Mouse (Mus musculus) brain, embryonic 14.5 days (tissue): ENCODE measurements around the gene Dvl1. TPM values are rescaled to one million over a fixed set of nuclear protein-coding genes. Genes with fewer than 3 reads are reported as not detected.

Experiments used
- DNase-seq: peaks from one replicate; pipeline ENCODE4 v3.0.0-alpha.2; 2011; ENCODE audit warnings: low read depth
- CTCF ChIP-seq: fragments of 200-500 bp; IDR thresholded peaks from 2 replicates; pipeline ENCODE4 v1.5.1; 2012; ENCODE audit warnings: inconsistent platforms, mild to moderate bottlenecking, moderate library complexity, borderline replicate concordance; ENCODE audit not compliant: insufficient read depth, insufficient read length; ENCODE audit errors: extremely low read depth
- POLR2A ChIP-seq: fragments of 200-500 bp; IDR thresholded peaks from 2 replicates; pipeline ENCODE4 v1.6.1; 2012; ENCODE audit warnings: mild to moderate bottlenecking, inconsistent platforms, borderline replicate concordance; ENCODE audit not compliant: poor library complexity, insufficient read depth, insufficient read length, severe bottlenecking; ENCODE audit errors: extremely low read depth
- polyA plus RNA-seq: library from polyadenylated mRNA; depleted of rRNA; stranded (reverse); fragments of >200 nt; gene quantifications from 2 replicates; pipeline ENCODE4 v1.2.3, GENCODE M21; 2012; rRNA removed

The Dvl1 gene
- 139 and 184 TPM in 2 replicates for polyA plus RNA-seq

- DNase-seq, result peak; percentile 95
- peak; percentile 76 for TF ChIP-seq POLR2A
- TF ChIP-seq CTCF, result peak; percentile 39; the same call in 1 of the 2 replicates
Observed at GRCm38 (mm10) chr4:155846871-155847578, at the start of gene Dvl1. Dvl1 (plus strand) TSS chr4:155847402.

GRCm38 (mm10) chr4:155802075-155802474 lies 45.1 kb upstream of the Dvl1 start:
- no peak for TF ChIP-seq POLR2A
- TF ChIP-seq CTCF, result no peak

GRCm38 (mm10) chr4:155802741-155803339 lies 44.4 kb upstream of the Dvl1 start, which contains the start of gene Mrpl20:
Mrpl20 (plus strand) TSS chr4:155802878.
- DNase-seq, result peak; percentile 27
- TF ChIP-seq POLR2A (no peak), CTCF (no peak)

More at GRCm38 (mm10) chr4:155802075-155802474, 45.1 kb upstream of the Dvl1 start:
- DNase-seq, result no peak

GRCm38 (mm10) chr4:155803340-155804041 lies 43.7 kb upstream of the Dvl1 start:
- peak; percentile 98 for DNase-seq
- TF ChIP-seq CTCF (no peak), POLR2A (peak; percentile 76; the same call in 1 of the 2 replicates)

GRCm38 (mm10) chr4:155807841-155808240 lies 39.4 kb upstream of the Dvl1 start:
- no peak for DNase-seq
- TF ChIP-seq CTCF, result no peak
- TF ChIP-seq POLR2A, result no peak

DNA sequence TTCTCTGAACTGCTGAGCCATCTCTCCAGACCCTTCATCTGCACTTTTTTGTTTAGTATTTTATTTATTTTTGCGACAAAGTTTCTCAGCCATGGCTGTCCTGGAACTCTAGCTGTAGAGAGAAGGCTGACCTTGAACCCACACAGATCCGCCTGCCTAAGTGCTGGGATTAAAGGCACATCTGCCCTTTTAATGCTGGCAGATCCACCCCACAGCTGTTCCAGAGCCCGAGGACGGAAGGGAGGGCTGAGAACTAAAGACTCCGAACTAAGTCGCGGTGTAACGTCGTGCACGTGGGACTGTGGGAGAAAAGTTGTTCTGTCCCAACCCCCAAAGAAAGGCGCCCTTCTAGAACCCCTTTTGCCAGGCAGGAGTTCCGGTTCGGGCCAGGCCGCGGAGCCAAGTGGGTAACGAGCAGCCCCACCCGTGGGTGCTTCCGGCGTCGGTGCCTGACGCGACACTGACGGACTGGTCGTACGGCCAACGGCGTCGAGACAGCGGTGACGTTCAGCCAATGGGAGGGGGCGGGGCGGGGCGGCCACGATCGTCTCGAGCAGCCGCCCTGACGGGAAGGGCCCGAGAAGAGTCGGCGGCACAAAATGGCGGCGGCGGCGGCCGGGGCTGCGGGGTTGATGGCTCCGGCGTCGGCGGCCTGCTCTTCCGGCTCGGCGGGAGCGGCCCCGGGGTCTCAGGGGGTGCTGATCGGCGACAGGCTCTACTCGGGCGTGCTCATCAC lies 35.1 kb upstream of the Dvl1 start, which contains the start of gene Ccnl2:
Ccnl2 (plus strand) TSS at position 561 of the 736 bp plus-strand sequence.
- TF ChIP-seq CTCF (no peak), POLR2A (peak; percentile 77)
- peak; percentile 99 for DNase-seq

GRCm38 (mm10) chr4:155812665-155813181 lies 34.5 kb upstream of the Dvl1 start:
- peak; percentile 41 for DNase-seq
- TF ChIP-seq POLR2A, result no peak
- TF ChIP-seq CTCF, result no peak

DNA sequence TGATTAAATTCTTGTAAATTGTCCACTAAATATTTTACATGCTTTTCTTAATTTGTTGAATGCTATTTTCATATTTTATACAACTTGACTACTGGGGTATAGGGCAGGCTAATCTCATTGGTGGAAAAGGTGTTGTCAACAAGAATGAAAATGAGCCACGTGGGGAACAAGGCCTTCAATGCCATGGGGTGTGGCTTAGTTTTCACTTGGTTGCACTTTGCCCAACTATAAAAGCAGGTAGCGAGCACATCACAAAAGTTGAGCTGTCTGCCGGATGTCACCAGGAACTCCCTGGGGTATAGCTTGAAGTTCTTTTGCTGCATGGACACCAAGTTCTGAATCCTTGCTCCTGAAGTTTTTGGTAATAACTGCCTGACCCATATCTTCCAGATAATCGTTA lies 29.7 kb upstream of the Dvl1 start:
- no peak for DNase-seq
- TF ChIP-seq POLR2A (no peak), CTCF (no peak)

DNA sequence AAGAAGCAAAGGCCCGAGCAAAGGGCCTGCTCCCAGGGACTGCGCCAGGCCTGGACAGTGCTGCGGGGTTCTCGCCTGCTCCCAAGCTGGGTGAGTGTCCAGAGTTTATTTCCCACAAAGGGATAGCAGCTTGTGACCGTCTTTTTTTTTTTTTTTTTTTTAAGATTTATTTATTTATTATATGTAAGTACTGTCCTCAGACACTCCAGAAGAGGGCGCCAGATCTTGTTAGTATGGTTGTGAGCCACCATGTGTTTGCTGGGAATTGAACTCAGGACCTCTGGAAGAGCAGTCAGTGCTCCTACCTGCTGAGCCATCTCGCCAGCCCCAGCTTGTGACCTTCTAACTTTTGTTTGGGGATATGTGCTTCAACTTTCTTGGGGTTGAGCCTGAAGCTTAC lies 26.2 kb upstream of the Dvl1 start:
- no peak for TF ChIP-seq CTCF
- no peak for TF ChIP-seq POLR2A
- DNase-seq, result peak; percentile 36

GRCm38 (mm10) chr4:155823443-155823842 lies 23.8 kb upstream of the Dvl1 start:
- no peak for TF ChIP-seq POLR2A
- TF ChIP-seq CTCF, result no peak
- no peak for DNase-seq

- no peak for TF ChIP-seq CTCF
- TF ChIP-seq POLR2A, result no peak
- no peak for DNase-seq
Observed at GRCm38 (mm10) chr4:155829866-155830265, 17.3 kb upstream of the Dvl1 start.

- TF ChIP-seq POLR2A (no peak), CTCF (no peak)
- no peak for DNase-seq
Observed at GRCm38 (mm10) chr4:155830596-155830995, 16.6 kb upstream of the Dvl1 start.
